Mouse (Mus musculus): ENCODE results near the gene Hist3h2ba. TPM values are rescaled to one million over a fixed set of nuclear protein-coding genes. Genes with fewer than 3 reads are reported as not detected.
A peak's percentile ranks its signal among the peaks of the same experiment; 100 is the strongest.

The Hist3h2ba gene
- total and polyA plus RNA-seq, 3 experiments: 0.21 to 48.2 TPM; not detected in 1

DNA sequence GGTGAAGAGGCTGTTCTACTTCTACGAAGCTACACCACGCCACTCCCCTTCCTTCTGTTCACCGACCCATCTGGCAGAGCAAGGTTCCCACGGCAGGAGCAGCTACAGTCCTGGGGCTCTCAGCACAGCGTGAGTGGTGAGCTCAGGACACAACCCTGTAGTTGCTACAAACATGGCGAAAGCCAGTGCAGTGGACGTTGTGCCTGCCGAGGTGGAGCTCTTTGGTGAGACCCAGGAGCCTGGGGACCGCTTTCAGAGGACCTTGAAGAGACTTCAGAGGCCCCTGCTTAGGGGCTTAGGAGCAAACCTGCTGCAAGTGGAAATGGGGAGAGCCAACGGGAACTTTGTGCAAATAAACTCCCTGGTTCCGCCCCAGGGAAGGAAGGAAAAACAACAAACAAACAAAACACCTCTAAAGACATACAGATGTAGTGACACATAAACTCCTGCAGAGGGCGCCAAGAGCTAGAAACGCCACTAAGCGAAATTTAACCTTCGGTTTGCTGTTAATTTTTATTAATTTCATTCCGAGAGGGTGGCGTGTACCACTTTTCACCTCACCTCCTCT is 34.2 kb upstream of the Hist3h2ba start:
- Histone ChIP-seq H3K27ac (ENCODE audit: control insufficient read depth, low read depth, low read length) (no peak overlapping the region), H3K36me3 (ENCODE audit: control insufficient read depth in 1 of 2, insufficient read depth in 2 of 2, low read length in 2 of 2) (peaks cover 0 to 16% of the 10 kb centered on the region in 2 experiments; a peak in 2 of 4 replicates), H3K27me3 (ENCODE audit: control insufficient read depth in 1 of 2, insufficient read depth in 2 of 2, low read length in 2 of 2) (no peaks in the 10 kb centered on the region; a peak in 1 of 4 replicates), H3K9me3 (replicated peaks; ENCODE audit: insufficient read depth, low read length) (no peaks in the 10 kb centered on the region), H3K79me2 (ENCODE audit: control insufficient read depth, insufficient read depth, low read length, poor library complexity) (no peaks in the 10 kb centered on the region), H3K9ac (ENCODE audit: control insufficient read depth, low read depth, low read length, poor library complexity, severe bottlenecking) (peak overlapping the region; percentile 73), H3K4me3 (ENCODE audit: control insufficient read depth in 1 of 2, insufficient read depth in 1 of 2, low read depth in 2 of 2, low read length in 2 of 2) (peak overlapping the region; percentile 29 to 86), H3K4me1 (ENCODE audit: control insufficient read depth in 1 of 2, insufficient read depth in 2 of 2, low read length in 2 of 2) (peaks cover 8 to 24% of the 10 kb centered on the region in 2 experiments)
- DNase-seq (ENCODE audit: low read depth, low spot score): peak; percentile 83
- TF ChIP-seq ZKSCAN1 (IDR thresholded peaks at IDR 0.05; ENCODE audit: low read depth, low read length) (no peak), TBP (IDR thresholded peaks at IDR 0.05; ENCODE audit: low read depth, low read length) (0 out of 2 replicates have a peak, but pooled peaks have one; percentile 33), SMC3 (IDR thresholded peaks at IDR 0.05; ENCODE audit: low read depth, low read length) (peak; percentile 46), ZC3H11A (IDR thresholded peaks at IDR 0.05; ENCODE audit: low read depth, low read length) (peak; percentile 40; the same call in 1 of the 2 replicates), RAD21 (IDR thresholded peaks at IDR 0.05; ENCODE audit: low read depth, low read length) (peak; percentile 62), CTCF (IDR thresholded peaks at IDR 0.05 in 2 of 3, conservative IDR thresholded peaks at IDR 0.05 in 1 of 3; ENCODE audit: control insufficient read depth in 1 of 3, insufficient read depth in 1 of 3, low read depth in 2 of 3, low read length in 3 of 3, poor library complexity in 1 of 3, severe bottlenecking in 1 of 3) (peak; percentile 50 to 72 (median 71)), HCFC1 (IDR thresholded peaks at IDR 0.05; ENCODE audit: low read depth, low read length) (no peak), MYB (IDR thresholded peaks at IDR 0.05; ENCODE audit: low read depth, low read length) (0 out of 2 replicates have a peak, but pooled peaks have one; percentile 16), ZMIZ1 (IDR thresholded peaks at IDR 0.05; ENCODE audit: low read depth, low read length) (no peak), MAZ (IDR thresholded peaks at IDR 0.05; ENCODE audit: low read depth, low read length) (no peak), GABPA (IDR thresholded peaks at IDR 0.05; ENCODE audit: low read depth, low read length) (no peak), ZNF384 (IDR thresholded peaks at IDR 0.05; ENCODE audit: low read depth, low read length) (no peak), CHD1 (IDR thresholded peaks at IDR 0.05; ENCODE audit: low read depth, low read length) (no peak), NRF1 (IDR thresholded peaks at IDR 0.05; ENCODE audit: insufficient read depth, low read depth, low read length, poor library complexity, severe bottlenecking) (no peak), NELFE (IDR thresholded peaks at IDR 0.05; ENCODE audit: low read depth, low read length) (peak; percentile 38; the same call in 1 of the 2 replicates), E2F4 (IDR thresholded peaks at IDR 0.05; ENCODE audit: borderline replicate concordance, low read depth, low read length) (no peak), SIN3A (IDR thresholded peaks at IDR 0.05; ENCODE audit: low read length) (peak; percentile 67; the same call in 1 of the 2 replicates), POLR2AphosphoS2 (IDR thresholded peaks at IDR 0.05; ENCODE audit: low read length) (no peak)

Measured in MEL (cell line).